Mouse (Mus musculus): Measurements from ENCODE around the gene Ly6f. TPM values are rescaled to one million over a fixed set of nuclear protein-coding genes. Genes with fewer than 3 reads are reported as not detected.
"Not testable (repeated sequence)": the region's sequence is repeated elsewhere in the genome, so short reads cannot be mapped to it uniquely, and the experiment has no call there.

The Ly6f gene
- total and polyA plus RNA-seq, 2 experiments from 2014 or later = not detected

DNA sequence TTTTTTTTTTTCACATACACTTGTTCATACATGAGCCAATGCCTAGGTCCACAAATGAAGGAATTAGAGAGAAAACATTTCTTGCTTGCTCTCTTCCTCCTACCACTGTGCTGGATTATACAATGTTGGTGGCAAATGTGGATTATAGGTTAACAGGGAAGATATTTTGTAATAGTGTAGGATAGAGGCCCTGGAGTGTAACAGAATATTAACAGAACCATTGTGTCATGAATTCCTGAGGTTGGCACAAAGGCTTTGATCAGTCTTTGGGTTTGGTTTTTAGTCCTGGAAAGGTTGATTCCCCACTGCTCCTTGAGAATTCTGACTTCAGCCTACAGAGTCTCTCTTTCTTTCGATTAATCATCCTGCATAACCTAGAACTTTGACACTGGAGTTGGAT, 1.6 kb upstream of the Ly6f start:
- WGBS = 68% methylated on average over 1 of the region's 1 CpGs
- no peak overlapping the region for H3K4me2 ChIP-seq (ENCODE audit: low read depth, low read length)
- H3K27me3 ChIP-seq (ENCODE audit: insufficient read depth, low read length) = no peaks in the 10 kb centered on the region
- no peak overlapping the region for H3K4me3 ChIP-seq (ENCODE audit: low read length)
- TF ChIP-seq CTCF (IDR thresholded peaks at IDR 0.05; ENCODE audit: low read depth) = no peak
- no peaks in the 10 kb centered on the region for H3K36me3 ChIP-seq (ENCODE audit: insufficient read depth, low read length)
- ATAC-seq (no peak), DNase-seq (ENCODE audit: low spot score) (no peak)
- H3K9ac ChIP-seq (replicated peaks; ENCODE audit: low read length) = no peak overlapping the region
- no peaks in the 10 kb centered on the region for H3K9me3 ChIP-seq (ENCODE audit: low read length)
- no peaks in the 10 kb centered on the region for H3K4me1 ChIP-seq (ENCODE audit: insufficient read depth, low read length)
- H3K27ac ChIP-seq = no peak overlapping the region

GRCm38 (mm10) chr15:75268916-75269829, 952 bp downstream of the Ly6f start:
- DNase-seq (ENCODE audit: low spot score) (no peak), ATAC-seq (no peak)
- no peak overlapping the region for H3K4me2 ChIP-seq (ENCODE audit: low read depth, low read length)
- 81% methylated on average over 5 of the region's 5 CpGs for WGBS
- H3K9ac ChIP-seq (replicated peaks; ENCODE audit: low read length) = no peak overlapping the region
- no peaks in the 10 kb centered on the region for H3K36me3 ChIP-seq (ENCODE audit: insufficient read depth, low read length)
- no peaks in the 10 kb centered on the region for H3K27me3 ChIP-seq (ENCODE audit: insufficient read depth, low read length)
- H3K27ac ChIP-seq = no peak overlapping the region
- no peak overlapping the region for H3K4me3 ChIP-seq (ENCODE audit: low read length)
- H3K4me1 ChIP-seq (ENCODE audit: insufficient read depth, low read length) = no peaks in the 10 kb centered on the region
- no peaks in the 10 kb centered on the region for H3K9me3 ChIP-seq (ENCODE audit: low read length)
- TF ChIP-seq CTCF (IDR thresholded peaks at IDR 0.05; ENCODE audit: low read depth) = no peak

GRCm38 (mm10) chr15:75270169-75270568, 1.9 kb downstream of the Ly6f start:
- no peak overlapping the region for H3K9ac ChIP-seq (replicated peaks; ENCODE audit: low read length)
- H3K27ac ChIP-seq = no peak overlapping the region
- H3K4me1 ChIP-seq (ENCODE audit: insufficient read depth, low read length) = no peaks in the 10 kb centered on the region
- H3K4me3 ChIP-seq (ENCODE audit: low read length) = no peak overlapping the region
- H3K9me3 ChIP-seq (ENCODE audit: low read length) = no peaks in the 10 kb centered on the region
- ATAC-seq (no peak), DNase-seq (ENCODE audit: low spot score) (no peak)
- H3K4me2 ChIP-seq (ENCODE audit: low read depth, low read length) = no peak overlapping the region
- H3K36me3 ChIP-seq (ENCODE audit: insufficient read depth, low read length) = no peaks in the 10 kb centered on the region
- H3K27me3 ChIP-seq (ENCODE audit: insufficient read depth, low read length) = no peaks in the 10 kb centered on the region
- TF ChIP-seq CTCF (IDR thresholded peaks at IDR 0.05; ENCODE audit: low read depth) = no peak

DNA sequence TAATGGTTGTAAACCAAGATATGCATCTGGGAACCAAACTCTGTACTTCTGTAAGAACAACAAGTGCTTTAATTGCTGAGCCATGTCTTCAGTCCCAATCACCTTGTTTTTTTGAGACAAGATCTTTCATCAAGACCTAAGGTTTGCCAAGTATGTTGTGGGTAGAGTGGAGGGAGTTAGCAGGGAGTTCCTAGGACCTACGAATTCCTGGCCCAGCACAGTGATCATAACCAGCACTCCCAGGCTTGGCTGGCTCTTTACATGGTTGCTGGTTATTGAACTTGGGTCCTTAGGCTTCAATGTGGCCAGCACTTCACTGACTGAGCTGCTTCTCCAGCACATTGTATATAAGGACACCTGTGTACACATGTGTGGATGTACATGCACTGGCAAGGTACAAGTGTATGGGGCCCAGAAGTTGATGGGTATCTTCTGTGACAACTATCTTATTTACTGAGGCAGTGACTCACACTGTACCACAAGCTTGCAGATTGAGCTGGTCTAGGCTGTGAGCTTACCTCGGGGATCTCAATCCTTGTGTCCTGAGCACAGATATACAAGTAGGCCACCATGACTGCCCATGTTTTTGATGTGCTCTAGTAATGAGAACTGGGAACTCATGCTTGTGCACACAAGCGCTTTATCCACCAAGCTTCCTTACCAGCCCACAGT, 2.6 kb downstream of the Ly6f start:
- no peak overlapping the region for H3K9ac ChIP-seq (replicated peaks; ENCODE audit: low read length)
- WGBS = 80% methylated on average over 3 of the region's 3 CpGs
- H3K4me3 ChIP-seq (ENCODE audit: low read length) = no peak overlapping the region
- H3K36me3 ChIP-seq (ENCODE audit: insufficient read depth, low read length) = no peaks in the 10 kb centered on the region
- H3K4me1 ChIP-seq (ENCODE audit: insufficient read depth, low read length) = no peaks in the 10 kb centered on the region
- H3K9me3 ChIP-seq (ENCODE audit: low read length) = no peaks in the 10 kb centered on the region
- no peak overlapping the region for H3K27ac ChIP-seq
- no peak for TF ChIP-seq CTCF (IDR thresholded peaks at IDR 0.05; ENCODE audit: low read depth)
- ATAC-seq (no peak), DNase-seq (ENCODE audit: low spot score) (no peak)
- no peaks in the 10 kb centered on the region for H3K27me3 ChIP-seq (ENCODE audit: insufficient read depth, low read length)
- H3K4me2 ChIP-seq (ENCODE audit: low read depth, low read length) = no peak overlapping the region

- ATAC-seq (no peak), DNase-seq (ENCODE audit: low spot score) (no peak)
- WGBS = 70% methylated on average over 1 of the region's 1 CpGs
- TF ChIP-seq CTCF (IDR thresholded peaks at IDR 0.05; ENCODE audit: low read depth) = no peak
- Histone ChIP-seq H3K9me3 (ENCODE audit: low read length) (no peaks in the 10 kb centered on the region), H3K4me2 (ENCODE audit: low read depth, low read length) (no peak overlapping the region), H3K4me1 (ENCODE audit: insufficient read depth, low read length) (no peaks in the 10 kb centered on the region), H3K27ac (no peak overlapping the region), H3K4me3 (ENCODE audit: low read length) (no peak overlapping the region), H3K27me3 (ENCODE audit: insufficient read depth, low read length) (no peaks in the 10 kb centered on the region), H3K36me3 (ENCODE audit: insufficient read depth, low read length) (no peaks in the 10 kb centered on the region), H3K9ac (replicated peaks; ENCODE audit: low read length) (no peak overlapping the region)
These were observed 3.2 kb downstream of the Ly6f start for GRCm38 (mm10) chr15:75271426-75271825.

GRCm38 (mm10) chr15:75271891-75272290, 3.7 kb downstream of the Ly6f start:
- ATAC-seq (no peak), DNase-seq (ENCODE audit: low spot score) (no peak)
- Histone ChIP-seq H3K9ac (replicated peaks; ENCODE audit: low read length) (no peak overlapping the region), H3K27ac (no peak overlapping the region), H3K4me1 (ENCODE audit: insufficient read depth, low read length) (no peaks in the 10 kb centered on the region), H3K36me3 (ENCODE audit: insufficient read depth, low read length) (no peaks in the 10 kb centered on the region), H3K4me3 (ENCODE audit: low read length) (no peak overlapping the region), H3K4me2 (ENCODE audit: low read depth, low read length) (no peak overlapping the region), H3K9me3 (ENCODE audit: low read length) (no peaks in the 10 kb centered on the region), H3K27me3 (ENCODE audit: insufficient read depth, low read length) (no peaks in the 10 kb centered on the region)
- TF ChIP-seq CTCF (IDR thresholded peaks at IDR 0.05; ENCODE audit: low read depth) = no peak
- WGBS = 74% methylated on average over 3 of the region's 3 CpGs

DNA sequence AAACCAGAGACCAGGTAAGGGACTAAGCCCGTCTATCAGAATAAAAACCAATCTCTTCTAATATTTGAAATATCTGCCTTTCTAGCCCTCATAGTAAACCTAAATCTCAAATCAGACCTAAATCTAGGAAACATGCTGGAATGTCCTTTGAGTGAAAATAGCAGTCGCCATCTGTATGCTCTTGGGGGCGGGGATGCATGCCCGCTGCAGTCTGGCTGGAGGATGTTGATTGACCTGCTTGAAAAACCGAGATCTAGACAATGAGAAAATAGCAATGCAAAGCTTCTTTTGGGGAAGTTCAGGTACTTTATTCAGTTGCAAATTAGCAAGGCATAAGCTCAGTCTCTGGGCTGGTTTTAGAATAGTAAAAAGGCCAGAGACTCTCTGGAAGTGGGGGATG, 13.8 kb downstream of the Ly6f start:
- not testable (repeated sequence) for H3K4me2 ChIP-seq (ENCODE audit: low read depth, low read length); DNase-seq (ENCODE audit: low spot score); H3K9me3 ChIP-seq (ENCODE audit: low read length); H3K4me3 ChIP-seq (ENCODE audit: low read length); ATAC-seq; H3K27ac ChIP-seq; H3K27me3 ChIP-seq (ENCODE audit: insufficient read depth, low read length); H3K4me1 ChIP-seq (ENCODE audit: insufficient read depth, low read length); H3K9ac ChIP-seq (replicated peaks; ENCODE audit: low read length); H3K36me3 ChIP-seq (ENCODE audit: insufficient read depth, low read length)
- 66% methylated on average over 5 of the region's 5 CpGs for WGBS

DNA sequence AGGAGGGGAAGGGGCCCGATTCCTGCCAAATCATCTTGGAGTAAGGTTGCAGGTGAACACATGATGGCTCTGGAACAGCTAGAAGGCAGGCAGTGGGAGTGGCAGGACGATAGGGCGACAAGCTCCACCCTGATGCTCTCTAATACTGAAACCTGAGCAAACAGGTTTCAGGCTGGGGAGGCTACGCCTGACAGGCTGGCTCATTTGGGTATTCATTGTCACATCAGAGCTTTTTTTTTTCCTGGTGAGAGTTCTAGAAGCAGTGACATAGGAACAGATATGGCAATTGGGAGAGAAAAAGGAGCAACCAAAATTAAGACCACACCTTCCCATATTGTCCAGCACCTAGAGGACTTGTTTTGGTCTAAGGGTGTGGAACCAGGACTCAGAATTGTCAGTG, 18.3 kb downstream of the Ly6f start:
- not testable (repeated sequence) for H3K27ac ChIP-seq; H3K4me2 ChIP-seq (ENCODE audit: low read depth, low read length); DNase-seq (ENCODE audit: low spot score); H3K4me1 ChIP-seq (ENCODE audit: insufficient read depth, low read length); H3K36me3 ChIP-seq (ENCODE audit: insufficient read depth, low read length); H3K27me3 ChIP-seq (ENCODE audit: insufficient read depth, low read length); H3K4me3 ChIP-seq (ENCODE audit: low read length); H3K9ac ChIP-seq (replicated peaks; ENCODE audit: low read length); ATAC-seq; H3K9me3 ChIP-seq (ENCODE audit: low read length)
- 89% methylated on average over 4 of the region's 4 CpGs for WGBS

Measured in hindbrain, postnatal 0 days (tissue).